Mouse (Mus musculus): Measurements from ENCODE around the gene Cfap58. TPM values are rescaled to one million over a fixed set of nuclear protein-coding genes. Genes with fewer than 3 reads are reported as not detected.

The Cfap58 gene
- polyA plus RNA-seq, 1 experiment from 2014 or later: 0.95 TPM

DNA sequence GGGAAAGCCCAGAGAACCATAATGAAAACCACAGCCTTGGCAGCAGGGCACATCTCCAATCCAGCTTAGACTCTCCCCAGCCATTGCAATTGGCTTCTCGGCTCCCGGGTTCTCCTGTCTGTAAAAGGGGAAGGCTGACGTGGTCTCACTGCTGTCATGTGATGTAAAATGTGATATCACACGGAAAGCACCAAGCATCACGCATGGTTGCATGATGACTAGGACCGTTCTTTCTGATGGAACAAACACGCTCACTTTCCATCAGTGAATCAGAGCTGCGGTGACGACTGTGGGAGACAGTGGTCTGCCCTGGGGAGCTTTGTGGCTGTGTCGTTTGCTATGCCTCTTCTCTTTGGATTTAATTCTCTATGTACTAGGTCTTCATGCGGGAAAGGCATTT lies 50.5 kb downstream of the Cfap58 start:
- no peak for ATAC-seq (ENCODE audit: low FRiP score, low read depth)
- WGBS: 82% methylated on average over 11 of the region's 11 CpGs

DNA sequence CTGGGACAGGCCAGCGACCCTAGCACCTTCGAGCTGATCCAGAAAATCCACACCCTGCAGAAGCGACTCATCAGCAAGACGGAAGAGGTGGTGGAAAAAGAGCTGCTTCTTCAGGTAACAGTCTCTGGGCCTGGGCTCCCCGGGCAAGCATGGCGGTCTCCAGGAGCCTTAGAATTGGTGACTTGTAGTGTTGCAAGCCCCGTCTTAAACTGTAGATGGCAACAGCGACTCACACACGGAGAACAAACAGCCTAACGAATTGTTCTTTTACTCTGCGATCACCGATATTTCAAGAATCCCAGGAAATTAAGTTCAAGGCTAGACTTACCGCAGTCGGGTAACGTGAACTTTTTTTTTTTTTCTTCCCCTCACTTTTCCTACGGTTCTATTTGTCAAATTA lies 51.0 kb downstream of the Cfap58 start:
- Histone ChIP-seq H3K27ac (replicated peaks) (no peak overlapping the region), H3K27me3 (no peaks in the 10 kb centered on the region), H3K9ac (no peak overlapping the region), H3K9me3 (no peaks in the 10 kb centered on the region), H3K4me2 (no peak overlapping the region), H3K36me3 (no peaks in the 10 kb centered on the region), H3K4me3 (no peak overlapping the region), H3K4me1 (replicated peaks) (peaks cover 12% of the 10 kb centered on the region)
- ATAC-seq (ENCODE audit: low FRiP score, low read depth): 0 out of 2 replicates have a peak, but pooled peaks have one; percentile 54
- WGBS: 33% methylated on average over 16 of the region's 16 CpGs

More for the DNA sequence above, 50.5 kb downstream of the Cfap58 start:
- Histone ChIP-seq H3K27me3 (no peaks in the 10 kb centered on the region), H3K9me3 (no peaks in the 10 kb centered on the region), H3K27ac (replicated peaks) (no peak overlapping the region), H3K4me2 (no peak overlapping the region), H3K36me3 (no peaks in the 10 kb centered on the region), H3K4me3 (no peak overlapping the region), H3K9ac (no peak overlapping the region), H3K4me1 (replicated peaks) (peaks cover 12% of the 10 kb centered on the region)

DNA sequence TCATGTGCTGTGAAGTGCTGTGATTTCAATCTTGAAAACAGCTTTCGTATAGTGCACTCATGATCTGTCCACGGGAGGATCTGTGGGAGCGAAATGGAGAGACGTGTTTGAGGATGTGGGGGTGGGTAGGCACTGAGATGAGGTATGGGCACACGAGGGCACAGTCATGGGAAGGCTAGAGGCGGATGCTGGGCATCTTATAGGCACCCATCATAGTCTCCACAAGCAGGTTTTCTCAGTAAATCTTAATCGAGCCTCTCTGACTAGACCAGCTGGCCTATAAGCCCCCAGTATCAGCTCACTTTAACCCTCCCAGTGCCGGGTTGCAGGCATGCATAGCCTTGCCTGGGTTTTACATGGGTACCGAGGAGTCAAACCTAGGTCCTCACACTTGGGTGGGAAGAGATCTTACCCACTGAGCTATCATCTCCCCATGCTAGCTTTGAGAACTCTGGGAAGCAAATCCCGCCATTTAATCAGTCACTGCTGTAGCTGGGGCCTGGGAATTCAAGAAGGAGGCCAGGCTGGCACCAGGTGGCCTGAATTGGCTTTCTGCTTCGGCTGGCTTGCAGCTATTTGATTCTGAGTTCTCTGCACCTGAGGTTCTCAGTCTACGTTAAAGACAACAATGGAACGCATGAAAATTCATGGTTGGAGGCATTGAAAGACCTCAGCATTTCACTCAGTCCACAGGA lies 51.6 kb downstream of the Cfap58 start:
- ATAC-seq (ENCODE audit: low FRiP score, low read depth): no peak
- no peaks in the 10 kb centered on the region for H3K27me3 ChIP-seq

DNA sequence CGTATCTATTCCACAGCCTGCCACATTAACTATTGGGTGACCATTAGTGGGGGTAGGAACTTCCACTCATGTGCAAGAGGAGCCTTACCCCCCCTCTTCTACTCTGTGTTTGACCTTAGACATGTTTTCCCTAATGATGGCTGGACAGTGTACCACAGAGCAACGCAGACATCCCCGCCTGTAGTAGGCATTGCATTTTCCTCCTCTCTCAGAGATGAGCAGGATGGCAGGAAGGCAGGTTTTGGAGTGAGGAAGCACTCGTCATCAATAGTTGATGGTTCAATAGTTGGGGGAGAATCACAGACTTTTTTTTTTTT lies 52.1 kb downstream of the Cfap58 start:
- H3K4me2 ChIP-seq: no peak overlapping the region
- 56% methylated on average over 4 of the region's 4 CpGs for WGBS
- no peak overlapping the region for H3K27ac ChIP-seq (replicated peaks)

More for the DNA sequence above, 51.6 kb downstream of the Cfap58 start:
- H3K4me1 ChIP-seq (replicated peaks): peaks cover 12% of the 10 kb centered on the region
- 49% methylated on average over 13 of the region's 13 CpGs for WGBS
- no peaks in the 10 kb centered on the region for H3K36me3 ChIP-seq
- H3K27ac ChIP-seq (replicated peaks): 0 out of 2 replicates have a peak overlapping the region, but pooled peaks have one; percentile 11
- H3K4me2 ChIP-seq: no peak overlapping the region
- no peaks in the 10 kb centered on the region for H3K9me3 ChIP-seq
- no peak overlapping the region for H3K9ac ChIP-seq
- H3K4me3 ChIP-seq: no peak overlapping the region

DNA sequence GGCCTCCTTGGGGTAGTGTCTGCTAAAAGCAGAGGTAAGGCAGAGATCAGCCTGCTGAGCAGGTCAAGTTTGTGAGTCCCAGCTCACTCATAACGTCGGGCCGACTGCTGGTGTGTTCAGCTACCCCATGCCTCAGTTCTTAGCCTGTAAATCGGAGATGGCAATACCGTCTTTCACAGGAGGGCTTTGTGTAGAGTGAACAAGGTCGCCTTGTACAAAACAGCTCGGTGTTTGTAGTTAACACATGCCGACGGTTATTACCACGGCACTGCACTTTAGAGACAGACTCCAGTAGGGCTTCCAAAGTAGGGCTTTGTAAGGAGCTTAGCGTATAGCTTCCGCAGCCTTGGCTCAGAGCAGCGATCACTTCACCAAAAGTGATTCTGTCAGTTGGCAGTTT lies 63.8 kb downstream of the Cfap58 start:
- no peak overlapping the region for H3K4me2 ChIP-seq
- H3K9me3 ChIP-seq: no peaks in the 10 kb centered on the region
- WGBS: 80% methylated on average over 13 of the region's 13 CpGs
- H3K4me3 ChIP-seq: no peak overlapping the region
- no peak overlapping the region for H3K27ac ChIP-seq (replicated peaks)
- no peaks in the 10 kb centered on the region for H3K36me3 ChIP-seq
- no peaks in the 10 kb centered on the region for H3K27me3 ChIP-seq
- ATAC-seq (ENCODE audit: low FRiP score, low read depth): no peak
- H3K9ac ChIP-seq: no peak overlapping the region
- no peaks in the 10 kb centered on the region for H3K4me1 ChIP-seq (replicated peaks)

More for the DNA sequence above, 52.1 kb downstream of the Cfap58 start:
- H3K4me1 ChIP-seq (replicated peaks): peaks cover 12% of the 10 kb centered on the region
- no peaks in the 10 kb centered on the region for H3K36me3 ChIP-seq
- no peak overlapping the region for H3K9ac ChIP-seq
- H3K4me3 ChIP-seq: no peak overlapping the region
- no peak for ATAC-seq (ENCODE audit: low FRiP score, low read depth)
- no peaks in the 10 kb centered on the region for H3K9me3 ChIP-seq
- H3K27me3 ChIP-seq: no peaks in the 10 kb centered on the region

DNA sequence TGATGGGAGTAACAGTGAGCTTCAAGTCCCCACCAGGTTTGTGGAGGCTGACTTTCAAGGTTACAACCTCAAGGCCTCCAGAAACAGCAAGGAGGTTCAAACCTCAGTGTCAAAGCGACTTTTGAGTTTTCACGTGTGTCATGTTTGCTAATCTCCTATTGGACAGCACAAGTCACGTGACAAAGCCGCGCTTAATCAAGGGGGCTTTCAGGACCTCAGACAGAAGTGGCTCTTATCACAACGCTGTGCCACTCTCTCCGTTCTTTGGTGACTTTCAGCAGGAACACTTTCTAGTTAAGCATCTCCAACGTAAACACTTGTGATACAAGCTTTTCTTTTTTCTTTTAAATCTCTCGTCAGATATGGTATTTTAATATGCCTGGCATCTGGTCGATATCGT lies 64.3 kb downstream of the Cfap58 start:
- no peaks in the 10 kb centered on the region for H3K9me3 ChIP-seq
- WGBS: 89% methylated on average over 11 of the region's 11 CpGs
- H3K36me3 ChIP-seq: no peaks in the 10 kb centered on the region
- no peaks in the 10 kb centered on the region for H3K4me1 ChIP-seq (replicated peaks)
- H3K9ac ChIP-seq: no peak overlapping the region
- no peak overlapping the region for H3K4me3 ChIP-seq
- H3K27me3 ChIP-seq: no peaks in the 10 kb centered on the region
- no peak overlapping the region for H3K4me2 ChIP-seq
- ATAC-seq (ENCODE audit: low FRiP score, low read depth): no peak
- no peak overlapping the region for H3K27ac ChIP-seq (replicated peaks)

DNA sequence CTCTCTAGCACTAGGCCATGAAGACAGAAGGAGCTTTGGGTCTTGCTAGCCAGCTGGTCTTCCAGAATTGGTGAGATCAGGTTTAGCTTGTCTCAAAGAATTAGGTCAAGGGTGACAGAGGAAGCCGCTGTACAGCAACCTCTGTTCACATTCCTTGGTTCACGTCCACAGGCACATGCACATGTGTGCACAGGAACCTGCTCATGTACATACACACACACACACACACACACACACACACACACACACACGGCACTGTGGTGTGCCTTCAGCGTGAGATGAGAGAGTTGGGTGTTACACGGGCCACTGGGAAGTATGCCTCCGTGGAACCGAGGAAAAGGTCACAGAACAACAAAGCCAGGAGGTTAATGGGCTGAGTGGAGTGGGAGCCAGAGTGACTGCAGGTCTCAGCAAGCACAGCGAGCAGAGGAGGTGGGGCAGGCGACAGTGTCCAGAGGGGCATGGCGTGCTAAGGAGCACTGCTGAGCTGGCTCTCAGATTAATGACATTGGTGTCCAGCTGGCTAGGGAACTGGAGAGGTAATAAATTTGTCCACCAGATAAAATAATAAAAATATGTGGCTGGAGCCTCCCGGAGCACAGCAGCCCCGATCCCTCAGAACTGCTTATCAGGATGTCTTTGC lies 71.4 kb downstream of the Cfap58 start:
- Histone ChIP-seq H3K4me1 (replicated peaks) (no peaks in the 10 kb centered on the region), H3K4me3 (no peak overlapping the region), H3K9ac (no peak overlapping the region), H3K27me3 (0 out of 2 replicates have a peak, but pooled peaks cover 2% of the 10 kb centered on the region), H3K9me3 (no peaks in the 10 kb centered on the region), H3K4me2 (no peak overlapping the region), H3K27ac (replicated peaks) (no peak overlapping the region), H3K36me3 (no peaks in the 10 kb centered on the region)
- ATAC-seq (ENCODE audit: low FRiP score, low read depth): no peak
- 60% methylated on average over 12 of the region's 12 CpGs for WGBS

DNA sequence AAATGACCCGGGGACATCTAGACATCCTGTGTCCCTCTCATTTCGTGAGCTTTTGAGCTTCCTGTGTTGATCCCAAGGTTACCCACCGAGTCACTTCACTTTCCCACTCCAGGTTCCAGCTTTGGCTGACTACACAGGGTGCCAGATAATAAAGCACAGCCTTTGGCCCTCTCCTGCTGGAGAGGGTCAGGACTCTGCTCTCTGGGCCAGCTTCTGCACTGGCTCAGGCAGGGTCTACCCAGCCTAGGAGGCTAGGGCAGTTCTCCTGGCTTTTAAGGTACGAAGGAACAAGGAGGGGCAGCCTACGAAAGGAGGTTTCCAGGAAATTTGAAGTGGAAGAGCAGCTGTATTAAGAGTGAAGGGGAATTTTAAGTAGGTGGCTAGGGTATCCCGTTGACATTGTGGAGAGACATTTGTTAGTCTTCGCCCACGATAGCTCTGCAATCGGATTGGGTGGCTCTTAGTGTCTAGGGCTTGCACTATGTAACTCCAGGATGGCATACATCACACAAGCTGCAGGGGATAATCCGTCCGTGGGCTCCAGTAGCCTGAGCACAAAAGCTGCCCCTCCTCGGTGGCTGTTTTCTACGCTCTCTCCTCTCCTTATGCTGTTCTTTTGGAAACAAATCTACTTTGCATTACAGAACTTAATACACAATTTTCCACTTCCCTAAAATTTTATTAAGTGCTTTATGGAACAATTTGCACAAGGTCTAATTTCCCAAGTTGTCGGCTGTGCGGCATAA lies 72.3 kb downstream of the Cfap58 start:
- no peak overlapping the region for H3K27ac ChIP-seq (replicated peaks)
- H3K27me3 ChIP-seq: 0 out of 2 replicates have a peak, but pooled peaks cover 2% of the 10 kb centered on the region
- WGBS: 78% methylated on average over 15 of the region's 15 CpGs
- no peaks in the 10 kb centered on the region for H3K4me1 ChIP-seq (replicated peaks)
- H3K9ac ChIP-seq: no peak overlapping the region
- H3K9me3 ChIP-seq: no peaks in the 10 kb centered on the region
- no peak overlapping the region for H3K4me3 ChIP-seq
- ATAC-seq (ENCODE audit: low FRiP score, low read depth): no peak
- H3K36me3 ChIP-seq: no peaks in the 10 kb centered on the region
- H3K4me2 ChIP-seq: no peak overlapping the region

DNA sequence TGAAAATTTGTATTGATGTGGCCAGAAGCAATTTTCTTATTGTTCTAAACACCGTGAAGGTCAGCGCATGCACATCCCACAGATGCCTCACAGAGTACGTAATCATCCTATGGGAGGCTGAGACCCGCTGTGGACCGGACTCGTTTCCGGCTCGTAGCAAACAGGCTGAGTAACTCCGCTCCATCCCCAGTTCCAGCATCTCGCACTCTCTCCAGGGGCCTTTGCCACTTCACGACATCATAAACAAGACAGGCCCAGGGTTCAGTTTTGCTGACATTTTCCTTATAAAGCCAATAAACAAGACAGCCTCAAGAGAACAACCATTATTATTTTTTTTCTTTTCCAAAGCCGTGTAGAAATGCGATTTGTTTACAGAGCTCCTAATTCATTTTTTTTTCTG lies 82.6 kb downstream of the Cfap58 start:
- no peak overlapping the region for H3K4me2 ChIP-seq
- WGBS: 48% methylated on average over 13 of the region's 13 CpGs
- H3K4me1 ChIP-seq (replicated peaks): peaks cover 9% of the 10 kb centered on the region; the same call in 1 of the 2 replicates
- H3K27me3 ChIP-seq: no peaks in the 10 kb centered on the region
- H3K4me3 ChIP-seq: no peak overlapping the region
- no peaks in the 10 kb centered on the region for H3K36me3 ChIP-seq
- no peak overlapping the region for H3K27ac ChIP-seq (replicated peaks)
- no peaks in the 10 kb centered on the region for H3K9me3 ChIP-seq
- no peak for ATAC-seq (ENCODE audit: low FRiP score, low read depth)
- no peak overlapping the region for H3K9ac ChIP-seq

DNA sequence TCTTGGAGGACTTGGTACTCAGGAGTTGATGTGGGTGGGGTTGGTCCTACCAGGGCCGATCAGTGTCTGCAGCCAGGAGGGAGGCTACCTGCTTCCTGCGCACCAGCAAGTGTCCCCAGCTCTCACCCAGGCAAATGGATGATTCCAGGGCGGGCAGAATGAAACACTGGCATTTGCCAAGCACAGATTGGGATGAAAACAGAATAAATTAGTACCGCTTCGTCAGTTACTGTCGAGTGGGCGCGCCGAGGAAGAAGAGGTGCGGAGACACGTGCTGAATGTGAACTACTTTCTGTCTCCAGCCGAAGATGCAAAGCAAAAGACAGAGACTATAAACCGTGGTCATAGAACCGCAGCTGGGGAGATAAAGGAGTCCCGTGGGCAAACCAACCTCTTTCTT lies 84.0 kb downstream of the Cfap58 start:
- no peak overlapping the region for H3K27ac ChIP-seq (replicated peaks)
- H3K9ac ChIP-seq: no peak overlapping the region
- 51% methylated on average over 15 of the region's 15 CpGs for WGBS
- no peak overlapping the region for H3K4me3 ChIP-seq
- no peak for ATAC-seq (ENCODE audit: low FRiP score, low read depth)
- no peak overlapping the region for H3K4me2 ChIP-seq
- H3K4me1 ChIP-seq (replicated peaks): peaks cover 9% of the 10 kb centered on the region; the same call in 1 of the 2 replicates
- no peaks in the 10 kb centered on the region for H3K9me3 ChIP-seq
- no peaks in the 10 kb centered on the region for H3K36me3 ChIP-seq
- no peaks in the 10 kb centered on the region for H3K27me3 ChIP-seq

DNA sequence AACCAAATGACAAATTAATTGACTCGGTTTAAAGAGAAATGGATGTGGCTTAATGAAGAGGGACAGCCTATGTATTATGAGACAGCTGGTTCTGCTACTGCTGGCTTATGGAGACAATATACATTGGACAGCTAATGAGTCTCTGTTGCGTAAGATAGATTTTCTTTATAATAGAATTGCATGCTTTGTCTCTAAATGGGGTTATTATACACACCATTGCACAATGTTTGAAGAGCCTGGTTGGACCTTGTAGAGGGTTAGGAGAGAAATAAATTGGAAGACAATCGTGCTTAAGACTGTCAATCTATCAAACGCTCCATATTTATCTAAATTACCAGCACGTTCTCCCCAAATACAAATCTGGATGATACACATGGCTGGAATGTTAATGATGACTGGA lies 85.3 kb downstream of the Cfap58 start:
- Histone ChIP-seq H3K36me3 (no peaks in the 10 kb centered on the region), H3K4me2 (no peak overlapping the region), H3K27me3 (no peaks in the 10 kb centered on the region), H3K27ac (replicated peaks) (no peak overlapping the region), H3K9me3 (no peaks in the 10 kb centered on the region), H3K4me1 (replicated peaks) (peaks cover 9% of the 10 kb centered on the region; the same call in 1 of the 2 replicates), H3K9ac (no peak overlapping the region), H3K4me3 (no peak overlapping the region)
- ATAC-seq (ENCODE audit: low FRiP score, low read depth): no peak
- WGBS: 50% methylated on average over 5 of the region's 5 CpGs

DNA sequence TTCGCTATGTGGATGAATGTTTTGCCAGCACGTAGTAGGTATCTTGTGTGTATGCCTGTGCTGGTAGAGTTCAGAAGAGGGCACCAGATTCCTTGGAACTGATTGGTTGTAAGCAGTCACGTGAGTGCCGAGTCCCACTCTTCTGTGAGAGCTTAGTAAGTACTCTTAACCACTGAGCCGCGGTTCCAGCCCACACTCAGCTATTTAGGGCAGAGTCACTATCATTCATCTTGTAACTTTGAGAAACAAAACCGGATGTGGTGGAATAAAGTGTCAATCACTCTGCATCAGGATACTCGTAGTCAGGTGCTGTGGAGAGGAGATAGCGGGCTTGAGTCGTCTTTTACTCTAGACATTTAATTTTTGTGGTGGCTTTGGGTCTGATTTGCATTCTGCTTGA lies 86.3 kb downstream of the Cfap58 start:
- H3K4me1 ChIP-seq (replicated peaks): peaks cover 9% of the 10 kb centered on the region; the same call in 1 of the 2 replicates
- no peak overlapping the region for H3K27ac ChIP-seq (replicated peaks)
- no peak overlapping the region for H3K9ac ChIP-seq
- no peak overlapping the region for H3K4me3 ChIP-seq
- H3K36me3 ChIP-seq: no peaks in the 10 kb centered on the region
- ATAC-seq (ENCODE audit: low FRiP score, low read depth): no peak
- 93% methylated on average over 10 of the region's 10 CpGs for WGBS
- no peaks in the 10 kb centered on the region for H3K9me3 ChIP-seq
- H3K27me3 ChIP-seq: no peaks in the 10 kb centered on the region
- H3K4me2 ChIP-seq: no peak overlapping the region
